Mouse (Mus musculus): ENCODE results near the gene Tinag. TPM values are rescaled to one million over a fixed set of nuclear protein-coding genes. Genes with fewer than 3 reads are reported as not detected.

The Tinag gene
- polyA plus RNA-seq, 1 experiment from 2014 or later = 0.68 TPM

- WGBS = 29% methylated on average over 4 of the region's 4 CpGs
- Histone ChIP-seq H3K4me1 (replicated peaks) (peaks cover 13% of the 10 kb centered on the region), H3K4me2 (0 out of 2 replicates have a peak overlapping the region, but pooled peaks have one; percentile 25), H3K27ac (peak overlapping the region; percentile 82), H3K9me3 (replicated peaks) (no peaks in the 10 kb centered on the region), H3K9ac (no peak overlapping the region), H3K36me3 (no peaks in the 10 kb centered on the region), H3K4me3 (no peak overlapping the region), H3K27me3 (no peaks in the 10 kb centered on the region)
- peak; percentile 47; the same call in 1 of the 2 replicates for ATAC-seq (replicated peaks; ENCODE audit: insufficient number of reproducible peaks, insufficient read depth, low FRiP score, low read depth)
Measured at GRCm38 (mm10) chr9:77018935-77019334, 26.7 kb downstream of the Tinag start.

DNA sequence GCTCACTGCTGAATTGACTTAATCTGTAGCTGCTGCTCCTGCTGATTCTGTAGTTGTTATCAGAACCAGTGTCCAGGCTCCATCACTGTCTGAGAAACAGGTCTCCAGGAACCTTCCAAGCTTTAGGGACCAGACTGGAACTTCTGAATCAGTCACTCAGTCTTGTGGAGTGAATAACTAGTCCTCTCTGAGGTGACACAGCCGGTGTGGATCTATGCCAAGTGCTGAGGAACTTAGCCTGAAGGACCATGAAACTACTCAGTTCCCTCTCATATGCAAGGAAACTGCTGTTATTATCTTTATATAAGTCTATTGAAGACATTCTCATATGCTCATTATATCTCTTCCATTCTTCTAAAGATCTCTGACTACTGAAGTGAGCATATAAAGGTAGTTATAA is 49.6 kb downstream of the Tinag start:
- H3K27ac ChIP-seq = no peak overlapping the region
- H3K27me3 ChIP-seq = no peaks in the 10 kb centered on the region
- H3K9me3 ChIP-seq (replicated peaks) = no peaks in the 10 kb centered on the region
- no peak overlapping the region for H3K9ac ChIP-seq
- H3K4me1 ChIP-seq (replicated peaks) = no peaks in the 10 kb centered on the region
- WGBS = 85% methylated on average over 1 of the region's 1 CpGs
- H3K4me3 ChIP-seq = no peak overlapping the region
- H3K36me3 ChIP-seq = no peaks in the 10 kb centered on the region
- H3K4me2 ChIP-seq = no peak overlapping the region
- ATAC-seq (replicated peaks; ENCODE audit: insufficient number of reproducible peaks, insufficient read depth, low FRiP score, low read depth) = no peak

- Histone ChIP-seq H3K27ac (no peak overlapping the region), H3K4me2 (no peak overlapping the region), H3K9ac (no peak overlapping the region), H3K27me3 (no peaks in the 10 kb centered on the region), H3K9me3 (replicated peaks) (no peaks in the 10 kb centered on the region), H3K4me1 (replicated peaks) (no peaks in the 10 kb centered on the region), H3K36me3 (no peaks in the 10 kb centered on the region), H3K4me3 (no peak overlapping the region)
- ATAC-seq (replicated peaks; ENCODE audit: insufficient number of reproducible peaks, insufficient read depth, low FRiP score, low read depth) = no peak
Measured at GRCm38 (mm10) chr9:76989946-76990345, 55.6 kb downstream of the Tinag start.

- H3K4me3 ChIP-seq = no peak overlapping the region
- 73% methylated on average over 1 of the region's 1 CpGs for WGBS
- H3K27ac ChIP-seq = no peak overlapping the region
- no peak overlapping the region for H3K9ac ChIP-seq
- no peak for ATAC-seq (replicated peaks; ENCODE audit: insufficient number of reproducible peaks, insufficient read depth, low FRiP score, low read depth)
- H3K36me3 ChIP-seq = no peaks in the 10 kb centered on the region
- no peaks in the 10 kb centered on the region for H3K4me1 ChIP-seq (replicated peaks)
- H3K4me2 ChIP-seq = no peak overlapping the region
- H3K9me3 ChIP-seq (replicated peaks) = no peaks in the 10 kb centered on the region
- no peaks in the 10 kb centered on the region for H3K27me3 ChIP-seq
Measured at GRCm38 (mm10) chr9:76934813-76935212, 110.8 kb downstream of the Tinag start.

GRCm38 (mm10) chr9:76915093-76915661 is 130.4 kb downstream of the Tinag start:
- ATAC-seq (replicated peaks; ENCODE audit: insufficient number of reproducible peaks, insufficient read depth, low FRiP score, low read depth) = no peak
- H3K27me3 ChIP-seq = no peaks in the 10 kb centered on the region
- H3K27ac ChIP-seq = 0 out of 2 replicates have a peak overlapping the region, but pooled peaks have one; percentile 12
- H3K4me2 ChIP-seq = peak overlapping the region; percentile 14; the same call in 1 of the 2 replicates
- no peaks in the 10 kb centered on the region for H3K9me3 ChIP-seq (replicated peaks)
- H3K4me1 ChIP-seq (replicated peaks) = 0 out of 2 replicates have a peak, but pooled peaks cover 2% of the 10 kb centered on the region
- no peaks in the 10 kb centered on the region for H3K36me3 ChIP-seq
- no peak overlapping the region for H3K4me3 ChIP-seq
- WGBS = 43% methylated on average over 5 of the region's 5 CpGs
- H3K9ac ChIP-seq = no peak overlapping the region
